Mouse (Mus musculus): Measurements from ENCODE around the gene Slc9a1.
A peak's percentile ranks its signal among the peaks of the same experiment; 100 is the strongest.

Gene Slc9a1

GRCm38 (mm10) chr4:133369553-133370297 lies at the start of gene Slc9a1:
Gene Slc9a1 (plus strand): TSS chr4:133369706.
- peak; percentile 73 for DNase-seq (ENCODE audit: low read depth, low spot score)

- no peak for DNase-seq (ENCODE audit: low read depth, low spot score)
Observed at GRCm38 (mm10) chr4:133328129-133328528, 41.4 kb upstream of the Slc9a1 start.

- no peak for DNase-seq (ENCODE audit: low read depth, low spot score)
Observed at GRCm38 (mm10) chr4:133330296-133330695, 39.2 kb upstream of the Slc9a1 start.

DNA sequence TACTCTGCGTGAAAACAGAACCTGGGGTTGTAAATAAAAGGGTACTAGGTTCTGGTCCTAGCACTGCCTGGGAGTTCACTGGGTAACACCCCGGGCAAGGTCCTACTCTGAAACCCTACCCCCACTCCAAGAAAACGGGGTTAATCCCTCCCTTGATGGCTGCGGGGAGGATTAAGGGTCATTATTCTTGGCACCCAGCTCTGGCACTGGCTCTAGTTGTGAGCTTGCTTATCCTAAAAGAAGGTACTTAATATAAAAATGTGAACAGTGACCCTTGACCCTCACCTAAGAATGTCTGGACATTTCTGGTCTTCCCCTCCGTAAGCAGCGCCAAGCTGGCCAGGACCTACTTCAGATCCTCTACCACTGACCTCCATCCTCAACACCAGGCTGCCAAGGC lies 36.2 kb upstream of the Slc9a1 start:
- peak; percentile 77 for DNase-seq (ENCODE audit: low read depth, low spot score)

DNA sequence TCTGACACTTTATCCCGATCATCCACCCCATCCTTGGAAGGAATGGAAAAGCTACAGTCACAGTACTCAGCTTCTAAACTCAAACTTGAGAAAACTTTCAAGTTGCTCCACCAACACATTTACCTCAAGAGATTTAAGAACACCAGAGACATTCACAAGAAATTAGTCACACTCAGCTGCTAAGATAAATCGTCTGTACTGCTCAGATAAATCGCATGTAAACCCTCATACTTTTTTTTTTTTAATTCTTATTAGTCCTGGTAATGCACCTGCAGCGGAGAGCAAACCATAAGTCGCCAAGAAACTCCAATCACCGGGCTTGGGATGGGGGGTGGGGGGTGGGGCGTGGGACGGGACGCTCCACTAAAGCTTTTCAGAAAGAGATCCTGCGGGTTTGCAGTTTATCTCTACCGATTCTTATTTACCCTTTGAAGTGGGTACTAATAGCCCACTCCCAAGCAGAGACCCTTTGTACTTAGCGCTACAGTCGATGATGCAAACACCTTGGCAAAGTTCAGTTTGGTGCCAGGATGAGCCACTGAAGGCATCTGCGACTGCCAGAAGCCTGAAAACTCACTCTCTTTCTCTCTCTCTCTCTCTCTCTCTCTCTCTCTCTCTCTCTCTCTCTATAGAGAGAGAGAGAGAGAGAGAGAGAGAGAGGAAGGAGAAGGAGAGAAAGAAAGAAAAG lies 31.5 kb upstream of the Slc9a1 start:
- no peak for DNase-seq (ENCODE audit: low read depth, low spot score)

- DNase-seq (ENCODE audit: low read depth, low spot score): no peak
Observed at GRCm38 (mm10) chr4:133338521-133339095, 30.9 kb upstream of the Slc9a1 start.

- peak; percentile 98 for DNase-seq (ENCODE audit: low read depth, low spot score)
Observed at GRCm38 (mm10) chr4:133339148-133339749, 30.3 kb upstream of the Slc9a1 start.

DNA sequence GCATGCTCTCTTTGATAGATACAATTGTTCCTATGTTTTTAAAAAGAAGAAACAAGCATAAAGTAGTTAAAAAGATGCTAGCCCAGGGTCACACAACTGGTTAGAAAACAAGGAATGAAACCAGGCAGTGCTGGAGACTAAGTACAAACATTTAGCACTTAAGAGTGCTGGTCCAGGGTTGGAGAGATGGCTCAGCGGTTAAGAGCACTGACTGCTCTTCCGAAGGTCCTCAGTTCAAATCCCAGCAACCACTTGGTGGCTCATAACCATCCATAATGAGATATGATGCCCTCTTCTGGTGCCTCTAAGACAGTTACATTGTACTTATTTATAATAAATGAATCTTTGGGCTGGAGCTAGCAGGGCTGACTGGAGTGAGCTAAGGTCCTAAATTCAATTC lies 29.3 kb upstream of the Slc9a1 start:
- DNase-seq (ENCODE audit: low read depth, low spot score): no peak

DNA sequence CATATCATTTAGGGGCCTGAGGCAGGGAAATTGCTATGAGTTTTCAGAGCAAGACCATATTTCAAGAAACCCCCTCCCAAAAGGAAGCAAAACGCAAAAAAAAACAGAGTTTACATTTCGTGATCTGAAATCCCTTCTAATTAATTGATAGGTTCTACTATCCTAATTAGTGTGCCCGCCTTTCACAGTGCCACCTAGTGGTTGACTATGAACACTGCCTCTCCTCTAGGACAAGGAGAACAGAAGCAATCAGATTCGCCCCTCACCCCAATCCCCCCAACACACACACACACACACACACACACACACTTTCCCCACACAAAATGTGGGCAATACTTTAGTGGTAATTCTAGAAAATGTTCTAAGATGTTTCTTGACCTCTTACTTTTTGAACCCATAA lies 25.4 kb upstream of the Slc9a1 start:
- no peak for DNase-seq (ENCODE audit: low read depth, low spot score)

GRCm38 (mm10) chr4:133345702-133346101 lies 23.8 kb upstream of the Slc9a1 start:
- no peak for DNase-seq (ENCODE audit: low read depth, low spot score)

DNA sequence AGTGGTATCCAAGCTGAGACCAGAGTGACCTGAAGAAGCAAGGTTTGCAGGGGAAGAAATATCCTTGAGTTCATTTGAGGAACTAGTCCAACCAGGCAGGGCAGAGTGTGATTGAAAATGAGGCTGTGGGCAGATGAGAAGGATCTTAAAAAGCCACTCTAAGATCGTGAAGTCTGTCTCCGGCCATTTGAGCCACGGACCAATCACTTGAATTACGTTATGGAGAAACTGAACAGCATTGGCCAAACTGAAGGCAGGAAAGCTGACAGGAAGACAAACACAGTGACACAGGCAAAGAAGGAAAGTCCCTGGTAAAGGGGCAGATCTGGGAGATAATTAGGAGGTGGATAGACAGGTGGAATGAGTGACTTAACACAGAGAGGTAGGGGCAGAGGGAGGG lies 22.9 kb upstream of the Slc9a1 start:
- no peak for DNase-seq (ENCODE audit: low read depth, low spot score)

GRCm38 (mm10) chr4:133347624-133348023 lies 21.9 kb upstream of the Slc9a1 start:
- DNase-seq (ENCODE audit: low read depth, low spot score): no peak

GRCm38 (mm10) chr4:133348051-133348775 lies 21.3 kb upstream of the Slc9a1 start:
- DNase-seq (ENCODE audit: low read depth, low spot score): no peak

DNA sequence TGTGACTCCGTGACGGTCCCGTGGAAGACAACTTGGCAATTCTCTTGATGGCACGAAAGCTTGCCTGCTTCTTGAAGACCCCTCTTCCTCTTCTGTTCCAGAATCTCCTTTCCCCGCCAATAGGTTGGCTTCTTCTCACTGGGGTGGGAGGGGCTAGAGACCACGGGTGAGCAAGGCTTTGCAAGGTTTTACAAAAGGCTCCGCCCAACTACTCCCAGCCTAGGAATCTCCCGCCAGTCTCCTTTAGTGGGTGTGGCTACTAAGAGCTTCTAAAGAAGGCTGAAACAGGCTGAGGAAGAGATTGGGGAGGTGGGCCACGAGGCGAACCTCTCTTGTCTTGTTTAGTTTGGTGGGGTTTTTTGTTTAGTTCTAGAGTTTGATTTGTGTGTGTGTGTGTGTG lies 16.7 kb upstream of the Slc9a1 start:
- no peak for DNase-seq (ENCODE audit: low read depth, low spot score)

DNA sequence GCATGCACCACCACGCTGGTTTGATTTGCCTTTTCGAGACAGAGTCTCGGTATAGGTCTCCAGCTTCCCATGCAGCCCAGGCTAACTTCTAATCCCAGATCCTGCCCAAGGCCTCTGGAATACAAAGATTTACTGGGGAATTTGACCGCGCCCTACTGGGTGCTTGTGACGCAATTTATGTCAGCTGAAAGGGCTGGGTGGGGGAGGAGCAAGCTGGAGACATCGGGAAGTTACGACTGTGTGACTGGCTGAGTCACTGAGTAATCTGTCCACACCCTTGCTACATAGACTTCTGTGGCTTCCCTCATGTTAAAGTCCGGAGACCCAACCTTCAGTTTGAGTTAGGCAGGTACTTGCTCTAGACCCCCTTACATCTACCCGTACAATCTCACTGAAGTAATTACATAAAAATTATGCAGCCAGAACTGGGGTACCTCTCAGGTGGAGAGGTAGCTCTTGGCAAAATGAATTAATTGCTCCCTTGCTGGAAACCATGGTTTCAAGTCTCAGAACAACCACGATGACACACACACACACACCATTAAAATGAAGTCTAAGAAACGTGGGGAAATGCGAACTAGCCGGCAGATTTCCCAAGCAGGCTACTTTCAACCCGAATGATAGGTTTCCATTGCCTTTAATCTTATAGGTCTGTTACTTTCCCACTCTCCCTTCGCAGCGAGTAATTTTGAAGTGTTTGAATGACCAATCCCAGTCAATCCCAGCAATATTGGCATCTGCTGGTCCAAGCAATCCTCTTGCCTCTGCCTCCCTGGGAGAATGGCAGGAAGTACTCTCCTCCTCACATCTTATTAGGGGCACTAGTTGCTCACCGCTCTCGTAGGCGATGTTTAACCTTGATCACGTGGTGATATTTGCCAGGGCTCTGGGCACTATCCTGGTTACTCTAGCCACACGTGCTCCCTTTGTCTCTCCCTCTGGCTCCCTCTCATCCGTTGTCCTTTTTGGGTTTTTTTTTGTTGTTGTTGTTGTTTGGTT lies 15.8 kb upstream of the Slc9a1 start, which contains the start of gene Wdtc1:
Gene Wdtc1, minus strand, starts transcription at position 115 of the 999 bp plus-strand sequence.
- DNase-seq (ENCODE audit: low read depth, low spot score): no peak

DNA sequence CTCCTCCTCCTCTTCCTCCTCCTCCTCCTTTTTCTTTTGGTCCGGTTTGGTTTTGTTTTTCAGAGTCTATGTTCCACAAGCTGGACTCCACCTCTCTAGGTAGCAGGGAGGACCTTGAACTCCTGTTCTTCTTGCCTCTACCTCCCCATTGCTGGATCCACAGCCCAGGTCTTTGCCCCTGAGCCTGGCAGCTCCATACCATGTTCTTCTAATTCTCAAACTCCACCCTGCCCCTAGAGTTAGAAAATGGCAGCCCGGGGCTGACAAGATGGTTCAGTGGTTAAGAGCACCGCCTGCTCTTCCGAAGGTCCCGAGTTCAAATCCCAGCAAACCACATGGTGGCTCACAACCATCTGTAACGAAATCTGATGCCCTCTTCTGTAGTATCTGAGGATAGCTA lies 14.9 kb upstream of the Slc9a1 start:
- DNase-seq (ENCODE audit: low read depth, low spot score): no peak

DNA sequence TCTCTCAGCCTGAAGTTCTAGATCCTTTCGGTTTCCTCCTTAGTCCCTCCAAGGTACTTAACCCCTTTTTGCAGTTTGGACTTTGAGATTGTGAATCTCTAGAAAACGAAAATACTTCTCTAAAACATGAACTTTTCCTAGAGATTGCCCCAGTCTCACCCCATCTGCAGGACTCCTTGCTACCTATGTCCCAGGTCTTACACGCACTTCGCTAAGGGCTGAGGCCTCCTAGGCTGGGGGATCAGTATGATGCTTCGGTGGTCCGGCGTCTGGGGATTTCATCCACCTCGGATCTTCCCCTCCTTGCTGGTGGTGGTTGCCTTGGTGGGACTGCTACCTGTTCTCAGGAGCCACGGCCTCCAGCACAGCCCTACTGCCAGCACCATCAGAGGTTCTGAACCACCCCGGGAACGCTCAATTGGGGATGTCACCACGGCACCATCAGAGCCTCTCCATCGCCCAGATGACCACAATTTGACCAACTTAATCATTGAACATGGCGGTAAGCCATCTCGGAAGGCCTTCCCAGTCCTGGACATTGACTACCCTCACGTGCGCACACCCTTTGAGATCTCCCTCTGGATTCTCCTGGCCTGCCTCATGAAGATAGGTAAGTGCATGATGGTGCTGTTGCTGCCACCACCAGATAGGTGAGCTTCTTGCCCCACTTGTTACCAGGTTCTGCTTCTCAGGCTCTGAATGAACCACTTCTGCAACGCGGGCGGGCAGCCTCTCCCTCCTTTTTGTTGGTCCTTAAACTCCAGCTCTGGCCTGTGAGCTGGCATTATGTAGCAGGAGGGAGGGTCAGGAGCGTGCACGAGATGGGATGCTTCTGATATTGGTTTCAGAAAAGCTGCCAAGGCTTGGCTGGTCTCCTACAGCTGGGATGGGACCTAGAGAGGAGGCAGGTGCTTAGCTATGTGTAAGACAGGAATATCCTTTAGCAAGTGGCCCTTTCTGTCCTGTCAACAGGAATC lies 1.1 kb downstream of the Slc9a1 start:
- DNase-seq (ENCODE audit: low read depth, low spot score): no peak

GRCm38 (mm10) chr4:133371621-133372277 lies 2.2 kb downstream of the Slc9a1 start:
- DNase-seq (ENCODE audit: low read depth, low spot score): no peak

DNA sequence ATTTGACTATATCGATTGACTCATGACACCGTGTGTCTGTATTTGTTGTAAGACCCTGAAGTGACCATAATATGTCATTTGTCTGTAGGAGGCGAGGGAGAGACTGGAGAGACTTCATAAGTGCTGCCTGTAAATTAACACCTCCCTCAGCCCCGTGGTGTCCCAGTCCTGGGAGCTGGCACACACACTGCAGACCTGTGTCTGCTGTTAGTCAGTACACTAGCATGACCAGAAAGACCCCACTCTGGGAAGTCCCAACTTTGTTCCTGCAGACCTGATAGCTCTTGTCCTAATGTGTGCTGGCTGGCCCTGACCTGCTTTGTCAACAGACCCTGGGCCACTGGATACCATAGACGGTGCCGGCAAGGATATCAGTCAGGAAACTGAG lies 2.8 kb downstream of the Slc9a1 start:
- no peak for DNase-seq (ENCODE audit: low read depth, low spot score)
